27 mouse cellular contexts compared by ENCODE assay signal in genomic region chr13:14561336-14561735, GRCm38 (mm10). TPM values are rescaled to one million over a fixed set of nuclear protein-coding genes. Genes with fewer than 3 reads are reported as not detected.
DNase-seq lines count a peak whose midpoint lies in the region; ATAC-seq and TF ChIP-seq lines count a peak whose summit lies in the region.
"Had no signal": no experiment of that assay in that cellular context is flagged by ENCODE, and none has a peak within 500 bp of the region (broad histone marks: within the 10 kb centered on the region; RNA-seq: fewer than 3 reads in every experiment).

No protein-coding gene starts in this region.

- no peaks in the 10 kb centered on the region for H3K36me3 ChIP-seq in midbrain, embryonic 14.5 days (ENCODE audit: control insufficient read depth, insufficient read depth, low read length)
- no peaks in the 10 kb centered on the region for H3K36me3 ChIP-seq in midbrain, embryonic 13.5 days
- H3K36me3 ChIP-seq in midbrain, postnatal 0 days (ENCODE audit: insufficient read depth, low read length) = no peaks in the 10 kb centered on the region
- H3K36me3 ChIP-seq in midbrain, embryonic 11.5 days (ENCODE audit: control insufficient read depth, insufficient read depth, low read length) = no peaks in the 10 kb centered on the region
- H3K36me3 ChIP-seq: embryonic facial prominence, embryonic 13.5 days; embryonic facial prominence, embryonic 15.5 days; forebrain, embryonic 10.5 days; forebrain, embryonic 12.5 days; G1E had no signal

- 86% methylated on average over 1 of the region's 1 CpGs for WGBS in midbrain, embryonic 14.5 days
- 83% methylated on average over 1 of the region's 1 CpGs for WGBS in midbrain, embryonic 13.5 days
- 94% methylated on average over 1 of the region's 1 CpGs for WGBS in midbrain, postnatal 0 days
- 94% methylated on average over 1 of the region's 1 CpGs for WGBS in midbrain, embryonic 11.5 days

- TF ChIP-seq CTCF in midbrain, postnatal 0 days (IDR thresholded peaks at IDR 0.05) = no peak

- ATAC-seq in midbrain, embryonic 14.5 days (ENCODE audit: low FRiP score, low TSS enrichment) = no peak
- no peak for ATAC-seq in midbrain, embryonic 13.5 days
- ATAC-seq in midbrain, postnatal 0 days (ENCODE audit: low FRiP score) = 0 out of 2 replicates have a peak, but pooled peaks have one; percentile 16
- ATAC-seq in midbrain, embryonic 11.5 days (ENCODE audit: low FRiP score) = no peak
- ATAC-seq: CD4-positive, CD25-positive, alpha-beta regulatory T cell, adult 4 months; forebrain, embryonic 16.5 days had no signal

- DNase-seq in midbrain, embryonic 14.5 days = peak; percentile 13
- DNase-seq in midbrain, postnatal 0 days (ENCODE audit: low spot score) = no peak
- DNase-seq in midbrain, embryonic 11.5 days (ENCODE audit: low spot score, missing footprints) = no peak
- peak; percentile 60 for DNase-seq in NIH3T3 (ENCODE audit: low read depth)
- no peak for DNase-seq in layer of hippocampus, postnatal 10 days (ENCODE audit: low spot score in 2 of 2)
- DNase-seq: adrenal gland, adult 2 months; adrenal gland, postnatal 10 days; adrenal gland, postnatal 25 days; B cell, adult 2 months; cerebellum, adult 11 months; cerebellum, adult 18-20 months; cerebellum, adult 8-10 months; cerebellum, adult 9-11 months; cerebellum, postnatal 14 days; cerebellum, postnatal 36 days; embryo, embryonic 11 days had no signal

- no peak overlapping the region for H3K27ac ChIP-seq in midbrain, embryonic 14.5 days (replicated peaks; ENCODE audit: low read depth, low read length)
- H3K27ac ChIP-seq in midbrain, embryonic 13.5 days = no peak overlapping the region
- H3K27ac ChIP-seq in midbrain, postnatal 0 days (ENCODE audit: low read depth, low read length) = no peak overlapping the region
- no peak overlapping the region for H3K27ac ChIP-seq in midbrain, embryonic 11.5 days (ENCODE audit: low read depth, low read length)
- H3K27ac ChIP-seq: embryonic facial prominence, embryonic 13.5 days; embryonic facial prominence, embryonic 15.5 days; forebrain, embryonic 10.5 days; forebrain, embryonic 12.5 days had no signal

- H3K4me1 ChIP-seq in midbrain, embryonic 14.5 days (ENCODE audit: control insufficient read depth, insufficient read depth, low read length) = no peaks in the 10 kb centered on the region
- no peaks in the 10 kb centered on the region for H3K4me1 ChIP-seq in midbrain, embryonic 13.5 days (replicated peaks)
- no peaks in the 10 kb centered on the region for H3K4me1 ChIP-seq in midbrain, postnatal 0 days (ENCODE audit: insufficient read depth, low read length)
- no peaks in the 10 kb centered on the region for H3K4me1 ChIP-seq in midbrain, embryonic 11.5 days (ENCODE audit: control insufficient read depth, insufficient read depth, low read length)
- H3K4me1 ChIP-seq: embryonic facial prominence, embryonic 13.5 days; embryonic facial prominence, embryonic 15.5 days; forebrain, embryonic 10.5 days; forebrain, embryonic 12.5 days had no signal

- no peak overlapping the region for H3K4me3 ChIP-seq in midbrain, embryonic 14.5 days (replicated peaks; ENCODE audit: low read depth, low read length)
- H3K4me3 ChIP-seq in midbrain, embryonic 13.5 days (replicated peaks) = no peak overlapping the region
- H3K4me3 ChIP-seq in midbrain, postnatal 0 days (ENCODE audit: low read depth, low read length) = no peak overlapping the region
- H3K4me3 ChIP-seq in midbrain, embryonic 11.5 days (ENCODE audit: low read depth, low read length) = no peak overlapping the region
- H3K4me3 ChIP-seq: embryonic facial prominence, embryonic 13.5 days; embryonic facial prominence, embryonic 15.5 days; erythroblast, embryonic 14.5 days; forebrain, embryonic 10.5 days; forebrain, embryonic 12.5 days had no signal

- no peaks in the 10 kb centered on the region for H3K9me3 ChIP-seq in midbrain, embryonic 14.5 days (ENCODE audit: control insufficient read depth, low read length)
- H3K9me3 ChIP-seq in midbrain, embryonic 13.5 days = no peaks in the 10 kb centered on the region
- H3K9me3 ChIP-seq in midbrain, postnatal 0 days (ENCODE audit: low read length) = no peaks in the 10 kb centered on the region
- H3K9me3 ChIP-seq in midbrain, embryonic 11.5 days (ENCODE audit: control insufficient read depth, low read length) = no peaks in the 10 kb centered on the region
- H3K9me3 ChIP-seq: embryonic facial prominence, embryonic 13.5 days; embryonic facial prominence, embryonic 15.5 days; forebrain, embryonic 10.5 days; forebrain, embryonic 12.5 days; G1E had no signal

- no peaks in the 10 kb centered on the region for H3K27me3 ChIP-seq in midbrain, embryonic 14.5 days (ENCODE audit: control insufficient read depth, insufficient read depth, low read length)
- no peaks in the 10 kb centered on the region for H3K27me3 ChIP-seq in midbrain, embryonic 13.5 days
- H3K27me3 ChIP-seq in midbrain, postnatal 0 days (ENCODE audit: insufficient read depth, low read length) = no peaks in the 10 kb centered on the region
- H3K27me3 ChIP-seq in midbrain, embryonic 11.5 days (ENCODE audit: control insufficient read depth, insufficient read depth, low read length) = no peaks in the 10 kb centered on the region
- H3K27me3 ChIP-seq: CH12.LX; embryonic facial prominence, embryonic 13.5 days; embryonic facial prominence, embryonic 15.5 days; forebrain, embryonic 12.5 days had no signal

- H3K4me2 ChIP-seq in midbrain, embryonic 14.5 days (ENCODE audit: low read length) = no peak overlapping the region
- no peak overlapping the region for H3K4me2 ChIP-seq in midbrain, embryonic 13.5 days (replicated peaks)
- no peak overlapping the region for H3K4me2 ChIP-seq in midbrain, postnatal 0 days (ENCODE audit: low read depth, low read length, poor library complexity, severe bottlenecking)
- no peak overlapping the region for H3K4me2 ChIP-seq in midbrain, embryonic 11.5 days
- H3K4me2 ChIP-seq: embryonic facial prominence, embryonic 13.5 days; embryonic facial prominence, embryonic 15.5 days; forebrain, embryonic 12.5 days had no signal

- no peak overlapping the region for H3K9ac ChIP-seq in midbrain, embryonic 14.5 days (replicated peaks; ENCODE audit: low read length)
- H3K9ac ChIP-seq in midbrain, embryonic 13.5 days (replicated peaks) = no peak overlapping the region
- H3K9ac ChIP-seq in midbrain, postnatal 0 days (replicated peaks; ENCODE audit: low read length, poor library complexity, severe bottlenecking) = no peak overlapping the region
- no peak overlapping the region for H3K9ac ChIP-seq in midbrain, embryonic 11.5 days (ENCODE audit: low read length)
- H3K9ac ChIP-seq: embryonic facial prominence, embryonic 13.5 days; embryonic facial prominence, embryonic 15.5 days; forebrain, embryonic 12.5 days had no signal

RNA-seq across cellular contexts. Expression of gene Hecw1, which starts 38.3 kb away (rescaled TPM):
- polyA plus RNA-seq in midbrain, embryonic 14.5 days (2014; fragmentation: Nextera tagmentation; extraction: Ambion mirVana) = 41.5 and 43.0 TPM in 2 replicates
- 32.5 and 34.4 TPM in 2 replicates for polyA plus RNA-seq in midbrain, embryonic 13.5 days (2015; fragmentation: Nextera tagmentation; extraction: Ambion mirVana)
- 128 and 140 TPM in 2 replicates for total RNA-seq in midbrain, postnatal 0 days (2014; rRNA removed)
- 27.4 and 32.9 TPM in 2 replicates for polyA plus RNA-seq in midbrain, postnatal 0 days (2015; fragmentation: Nextera tagmentation; extraction: Ambion mirVana)
- 7.4 and 7.8 TPM in 2 replicates for polyA plus RNA-seq in midbrain, embryonic 11.5 days (2014; fragmentation: Nextera tagmentation; extraction: Ambion mirVana)
- total RNA-seq in layer of hippocampus, postnatal 10 days (2021) = 100 to 1,000 TPM; 112 TPM
- total RNA-seq: adrenal gland, postnatal 25 days; CH12.LX; common myeloid progenitor, adult 5-6 weeks had no signal
- polyA plus RNA-seq: adrenal gland, adult 2 months had no signal

RNA-seq across cellular contexts. Expression of gene Mrpl32, which starts 51.6 kb away (rescaled TPM):
- 124 and 128 TPM in 2 replicates for polyA plus RNA-seq in midbrain, embryonic 14.5 days (2014; fragmentation: Nextera tagmentation; extraction: Ambion mirVana)
- 127 and 135 TPM in 2 replicates for polyA plus RNA-seq in midbrain, embryonic 13.5 days (2015; fragmentation: Nextera tagmentation; extraction: Ambion mirVana)
- 22.7 and 27.5 TPM in 2 replicates for total RNA-seq in midbrain, postnatal 0 days (2014; rRNA removed)
- polyA plus RNA-seq in midbrain, postnatal 0 days (2015; fragmentation: Nextera tagmentation; extraction: Ambion mirVana) = 102 and 104 TPM in 2 replicates
- polyA plus RNA-seq in midbrain, embryonic 11.5 days (2014; fragmentation: Nextera tagmentation; extraction: Ambion mirVana) = 121 and 122 TPM in 2 replicates
- total RNA-seq in layer of hippocampus, postnatal 10 days (2021) = 10 to 100 TPM; 29.6 to 33.2 TPM

RNA-seq across cellular contexts. Expression of gene Psma2, which starts 51.7 kb away (rescaled TPM):
- 175 and 183 TPM in 2 replicates for polyA plus RNA-seq in midbrain, embryonic 14.5 days (2014; fragmentation: Nextera tagmentation; extraction: Ambion mirVana)
- polyA plus RNA-seq in midbrain, embryonic 13.5 days (2015; fragmentation: Nextera tagmentation; extraction: Ambion mirVana) = 197 and 201 TPM in 2 replicates
- 74.8 and 81.4 TPM in 2 replicates for total RNA-seq in midbrain, postnatal 0 days (2014; rRNA removed)
- polyA plus RNA-seq in midbrain, postnatal 0 days (2015; fragmentation: Nextera tagmentation; extraction: Ambion mirVana) = 166 and 175 TPM in 2 replicates
- polyA plus RNA-seq in midbrain, embryonic 11.5 days (2014; fragmentation: Nextera tagmentation; extraction: Ambion mirVana) = 219 and 228 TPM in 2 replicates
- 10 to 100 TPM; 69.1 to 73.5 TPM for total RNA-seq in layer of hippocampus, postnatal 10 days (2021)

Comparison
In these comparisons a context has a peak if more than half of its experiments do, and no peak if none do; other contexts are left out.
1. DNase-seq: peak in midbrain, embryonic 14.5 days (single experiment) and NIH3T3 (single experiment); none in midbrain, postnatal 0 days (single experiment), midbrain, embryonic 11.5 days (single experiment) and layer of hippocampus, postnatal 10 days (0 of 2).